Mouse (Mus musculus) erythroblast, embryonic 14.5 days (primary cell): Measurements from ENCODE around the gene Lpp.

Experiments used
- GATA1 ChIP-seq: IDR thresholded peaks from 2 replicates; pipeline ENCODE4 v1.6.1; 2012; ENCODE audit warnings: low read length, inconsistent platforms, mixed read lengths
- TAL1 ChIP-seq: IDR thresholded peaks from 3 replicates; pipeline ENCODE4 v1.6.1; 2012; ENCODE audit warnings: low read length, inconsistent platforms, mixed read lengths

- TF ChIP-seq GATA1 = no peak
- no peak for TF ChIP-seq TAL1
Observed at GRCm38 (mm10) chr16:25029548-25029947, 636.2 kb downstream of the Lpp start.
